Mouse (Mus musculus): Measurements from ENCODE around the gene Ptms. TPM values are rescaled to one million over a fixed set of nuclear protein-coding genes. Genes with fewer than 3 reads are reported as not detected.

Gene Ptms
- polyA plus RNA-seq, 1 experiment from 2014 or later: 203 TPM

DNA sequence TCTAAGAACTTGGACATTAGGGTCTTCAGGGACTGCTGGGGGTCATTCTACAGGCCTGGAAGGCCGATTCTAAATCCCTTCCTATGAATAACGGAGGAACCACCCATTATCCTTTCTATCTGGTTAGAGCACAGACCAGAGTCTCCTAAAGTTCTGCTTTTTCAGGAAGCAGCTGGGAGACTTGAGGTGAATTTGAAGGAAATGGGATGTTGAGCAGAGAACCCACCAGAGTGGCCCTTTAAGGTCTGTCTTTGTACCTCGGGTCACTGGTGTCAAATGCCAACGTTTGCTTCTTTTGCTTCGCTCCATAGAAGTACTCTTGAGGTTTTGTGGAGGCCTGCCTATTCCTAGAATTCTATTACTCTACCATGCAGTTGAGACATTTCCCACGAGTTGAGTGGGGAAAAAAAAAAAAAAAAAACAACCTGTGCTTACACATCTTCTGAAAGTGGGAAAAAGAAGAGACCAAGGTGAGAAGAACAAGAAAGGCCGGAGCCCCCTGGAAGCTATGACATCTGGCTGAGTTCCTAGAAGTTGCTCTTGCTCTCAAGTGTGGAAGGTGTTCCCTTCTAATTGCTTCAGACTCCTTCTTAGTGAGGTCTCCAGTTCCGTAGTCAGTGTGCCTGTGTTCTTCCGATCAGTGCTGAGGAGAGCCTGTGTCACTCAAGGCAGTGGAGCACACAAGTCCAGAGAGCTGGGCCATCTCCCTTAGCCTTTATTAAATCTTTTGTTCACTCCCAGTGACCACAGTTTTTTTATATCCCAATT is 599 bp upstream of the Ptms start:
- peak overlapping the region; percentile 100 for H3K27ac ChIP-seq (ENCODE audit: low read length)
- ATAC-seq (replicated peaks; ENCODE audit: extremely low read depth, insufficient read depth, low FRiP score): no peak
- H3K27me3 ChIP-seq (ENCODE audit: control insufficient read depth, insufficient read depth, low read length): no peaks in the 10 kb centered on the region
- H3K4me1 ChIP-seq (ENCODE audit: control insufficient read depth, insufficient read depth, low read length): peaks cover 45% of the 10 kb centered on the region
- H3K4me2 ChIP-seq (ENCODE audit: low read depth, low read length): peak overlapping the region; percentile 66
- H3K36me3 ChIP-seq (ENCODE audit: control insufficient read depth, insufficient read depth): no peaks in the 10 kb centered on the region
- peak overlapping the region; percentile 47; the same call in 1 of the 2 replicates for H3K4me3 ChIP-seq (ENCODE audit: low read length)
- peak overlapping the region; percentile 67 for H3K9ac ChIP-seq (ENCODE audit: low read length)
- no peaks in the 10 kb centered on the region for H3K9me3 ChIP-seq (replicated peaks; ENCODE audit: control insufficient read depth, low read length)
- 30% methylated on average over 9 of the region's 9 CpGs for WGBS

DNA sequence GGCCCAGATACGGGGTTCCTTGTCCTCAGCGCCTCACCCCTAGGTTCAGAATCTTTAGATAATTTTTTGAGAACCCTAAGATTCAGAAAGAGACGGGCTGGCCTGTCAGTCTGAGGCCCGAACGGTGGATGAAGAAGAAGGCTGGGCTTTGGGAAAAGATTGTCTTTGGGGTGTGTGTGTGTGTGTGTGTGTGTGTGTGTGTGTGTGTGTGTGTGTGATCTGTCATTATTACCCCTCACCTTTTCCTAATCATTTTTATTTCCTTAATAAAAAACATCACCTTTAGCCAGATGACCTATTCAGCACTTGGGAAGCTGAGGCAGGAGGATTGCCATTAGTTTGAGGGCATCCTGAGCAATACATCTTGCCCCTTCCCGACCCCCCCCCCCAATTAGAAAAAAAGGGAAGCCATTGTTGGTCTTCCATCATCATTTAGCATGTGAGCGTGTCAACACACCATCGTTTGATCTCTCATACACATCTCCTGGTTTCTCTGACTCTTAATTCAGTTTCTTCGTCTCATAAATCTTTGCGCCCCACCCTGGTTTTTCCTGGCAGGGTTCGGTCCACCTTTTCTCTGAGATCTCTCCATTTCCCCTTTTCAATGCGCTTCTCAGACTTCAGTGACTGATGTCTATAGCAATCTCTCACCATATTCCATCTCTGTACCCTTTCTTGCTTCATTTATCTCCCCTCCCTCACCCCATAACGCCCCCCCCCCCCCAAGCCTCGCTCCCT is 844 bp downstream of the Ptms start:
- H3K9ac ChIP-seq (ENCODE audit: low read length): peak overlapping the region; percentile 100
- no peak for ATAC-seq (replicated peaks; ENCODE audit: extremely low read depth, insufficient read depth, low FRiP score)
- peak overlapping the region; percentile 100 for H3K27ac ChIP-seq (ENCODE audit: low read length)
- H3K27me3 ChIP-seq (ENCODE audit: control insufficient read depth, insufficient read depth, low read length): no peaks in the 10 kb centered on the region
- WGBS: 24% methylated on average over 13 of the region's 14 CpGs
- H3K36me3 ChIP-seq (ENCODE audit: control insufficient read depth, insufficient read depth): peaks cover 10% of the 10 kb centered on the region
- H3K4me3 ChIP-seq (ENCODE audit: low read length): peak overlapping the region; percentile 33
- no peaks in the 10 kb centered on the region for H3K9me3 ChIP-seq (replicated peaks; ENCODE audit: control insufficient read depth, low read length)
- H3K4me2 ChIP-seq (ENCODE audit: low read depth, low read length): peak overlapping the region; percentile 66
- peaks cover 46% of the 10 kb centered on the region for H3K4me1 ChIP-seq (ENCODE audit: control insufficient read depth, insufficient read depth, low read length)

DNA sequence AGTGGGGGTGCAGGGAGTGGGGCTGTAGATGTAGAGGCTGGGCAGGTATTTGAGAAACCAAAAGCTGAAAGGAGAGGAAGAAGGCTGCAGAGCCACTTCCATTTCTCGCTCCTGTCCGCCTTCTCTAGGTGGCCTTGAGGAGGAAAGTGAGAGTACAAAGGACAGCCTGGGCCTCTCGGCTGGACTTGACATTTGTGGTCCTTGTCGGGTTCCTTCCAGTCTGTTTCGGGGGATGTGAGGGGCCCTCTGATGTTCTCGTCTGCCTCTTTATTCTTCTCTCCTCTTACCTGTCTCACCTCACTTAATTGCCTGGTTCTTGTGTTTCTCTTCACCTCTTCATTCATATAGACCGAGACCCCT is 1.6 kb downstream of the Ptms start:
- Histone ChIP-seq H3K4me1 (ENCODE audit: control insufficient read depth, insufficient read depth, low read length) (peaks cover 51% of the 10 kb centered on the region), H3K4me3 (ENCODE audit: low read length) (peak overlapping the region; percentile 92), H3K9me3 (replicated peaks; ENCODE audit: control insufficient read depth, low read length) (no peaks in the 10 kb centered on the region), H3K9ac (ENCODE audit: low read length) (peak overlapping the region; percentile 100), H3K27me3 (ENCODE audit: control insufficient read depth, insufficient read depth, low read length) (no peaks in the 10 kb centered on the region), H3K36me3 (ENCODE audit: control insufficient read depth, insufficient read depth) (peaks cover 16% of the 10 kb centered on the region), H3K4me2 (ENCODE audit: low read depth, low read length) (peak overlapping the region; percentile 66), H3K27ac (ENCODE audit: low read length) (peak overlapping the region; percentile 100)
- 12% methylated on average over 7 of the region's 7 CpGs for WGBS
- ATAC-seq (replicated peaks; ENCODE audit: extremely low read depth, insufficient read depth, low FRiP score): no peak

DNA sequence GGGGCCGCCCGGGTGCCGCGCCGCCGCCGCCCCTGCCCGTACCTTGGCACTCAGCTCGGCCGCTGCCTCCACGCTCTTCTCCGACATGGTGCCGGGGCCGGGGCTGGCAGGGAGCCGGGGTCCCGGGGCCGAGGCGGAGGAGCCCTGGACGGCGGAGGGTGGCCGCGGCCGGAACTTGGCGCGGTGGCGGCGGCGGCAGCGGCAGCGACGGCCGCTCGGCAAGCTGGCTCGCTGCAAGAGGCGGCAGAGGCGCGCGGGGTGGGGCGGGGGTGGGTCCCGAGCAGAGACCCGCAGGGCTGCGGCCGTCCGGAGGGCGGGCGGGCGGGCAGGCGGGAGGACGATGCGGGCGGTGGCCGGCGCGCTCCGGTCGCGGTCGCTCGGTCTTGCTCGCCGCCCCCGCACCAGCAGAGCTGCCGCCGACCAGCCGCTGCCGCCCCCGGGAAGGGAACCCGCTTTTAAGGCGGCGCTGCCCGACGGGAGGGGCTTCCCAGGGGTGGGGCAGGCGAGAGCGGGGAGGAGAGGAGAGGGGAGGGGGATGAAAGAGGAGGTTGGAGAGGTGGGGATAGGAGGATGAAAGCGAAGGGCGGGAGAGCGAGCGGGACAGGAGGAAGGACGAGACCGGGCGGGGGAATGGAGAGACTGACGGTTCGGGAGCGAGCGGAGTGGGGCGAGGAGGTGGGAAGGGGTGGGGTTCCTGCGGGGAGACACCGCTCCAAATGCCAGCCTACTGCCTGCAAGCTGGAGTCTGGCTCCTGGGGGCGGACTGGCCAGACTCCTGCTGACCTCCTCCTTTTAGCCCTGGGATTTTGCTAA is 2.2 kb downstream of the Ptms start:
- peak; percentile 65 for ATAC-seq (replicated peaks; ENCODE audit: extremely low read depth, insufficient read depth, low FRiP score)
- WGBS: 1% methylated on average over 63 of the region's 89 CpGs
- H3K4me1 ChIP-seq (ENCODE audit: control insufficient read depth, insufficient read depth, low read length): peaks cover 51% of the 10 kb centered on the region
- H3K9me3 ChIP-seq (replicated peaks; ENCODE audit: control insufficient read depth, low read length): no peaks in the 10 kb centered on the region
- H3K27me3 ChIP-seq (ENCODE audit: control insufficient read depth, insufficient read depth, low read length): no peaks in the 10 kb centered on the region
- H3K36me3 ChIP-seq (ENCODE audit: control insufficient read depth, insufficient read depth): peaks cover 21% of the 10 kb centered on the region
- H3K27ac ChIP-seq (ENCODE audit: low read length): peak overlapping the region; percentile 100
- H3K4me2 ChIP-seq (ENCODE audit: low read depth, low read length): peak overlapping the region; percentile 66
- H3K4me3 ChIP-seq (ENCODE audit: low read length): peak overlapping the region; percentile 92
- H3K9ac ChIP-seq (ENCODE audit: low read length): peak overlapping the region; percentile 100

DNA sequence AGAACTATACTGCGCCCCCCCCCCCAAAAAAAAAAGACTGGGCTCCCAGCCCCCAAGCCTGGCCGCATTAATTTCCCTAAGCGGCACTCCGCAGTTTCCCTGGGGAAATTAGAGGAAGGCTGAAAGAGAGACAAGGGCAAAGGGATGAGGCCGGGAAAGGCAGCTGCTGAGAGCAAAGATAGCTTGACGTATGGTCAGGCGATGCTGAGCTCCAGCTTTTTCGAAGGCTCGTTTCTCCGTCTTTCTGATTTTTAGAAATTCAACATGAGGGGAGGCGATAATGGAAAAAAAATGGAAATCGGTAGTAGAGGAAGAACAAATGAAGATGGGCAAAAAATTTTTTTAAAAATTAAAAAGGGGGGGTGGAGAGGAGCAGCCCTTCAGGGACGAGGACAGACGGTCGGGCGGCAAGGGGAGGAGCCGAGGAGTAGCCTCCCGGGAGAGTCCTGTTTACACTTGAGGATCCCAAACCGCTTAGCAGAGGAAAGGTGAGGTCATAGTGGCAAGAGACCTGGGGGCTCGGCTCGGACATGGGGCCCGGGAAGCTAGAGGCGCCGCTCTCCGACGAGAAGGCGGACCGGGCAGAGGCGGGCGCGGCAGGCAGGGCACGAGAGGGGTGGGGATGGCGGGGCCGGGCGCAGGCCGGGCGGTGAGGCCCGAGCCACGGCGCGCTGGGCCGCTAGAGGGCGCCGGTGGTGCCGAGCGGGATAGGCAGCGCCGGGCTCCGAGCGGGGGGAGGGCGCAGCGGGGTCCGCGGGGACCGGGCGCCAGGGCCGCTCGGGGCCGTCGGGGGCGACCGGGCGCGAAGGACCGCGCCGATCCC is 3.0 kb downstream of the Ptms start:
- peak; percentile 58 for ATAC-seq (replicated peaks; ENCODE audit: extremely low read depth, insufficient read depth, low FRiP score)
- WGBS: under 1% methylated on average over 51 of the region's 67 CpGs
- peaks cover 22% of the 10 kb centered on the region for H3K36me3 ChIP-seq (ENCODE audit: control insufficient read depth, insufficient read depth)
- H3K4me1 ChIP-seq (ENCODE audit: control insufficient read depth, insufficient read depth, low read length): peaks cover 51% of the 10 kb centered on the region
- H3K4me2 ChIP-seq (ENCODE audit: low read depth, low read length): peak overlapping the region; percentile 98
- H3K27ac ChIP-seq (ENCODE audit: low read length): peak overlapping the region; percentile 100
- no peaks in the 10 kb centered on the region for H3K27me3 ChIP-seq (ENCODE audit: control insufficient read depth, insufficient read depth, low read length)
- H3K4me3 ChIP-seq (ENCODE audit: low read length): peak overlapping the region; percentile 92
- H3K9ac ChIP-seq (ENCODE audit: low read length): peak overlapping the region; percentile 100
- no peaks in the 10 kb centered on the region for H3K9me3 ChIP-seq (replicated peaks; ENCODE audit: control insufficient read depth, low read length)

DNA sequence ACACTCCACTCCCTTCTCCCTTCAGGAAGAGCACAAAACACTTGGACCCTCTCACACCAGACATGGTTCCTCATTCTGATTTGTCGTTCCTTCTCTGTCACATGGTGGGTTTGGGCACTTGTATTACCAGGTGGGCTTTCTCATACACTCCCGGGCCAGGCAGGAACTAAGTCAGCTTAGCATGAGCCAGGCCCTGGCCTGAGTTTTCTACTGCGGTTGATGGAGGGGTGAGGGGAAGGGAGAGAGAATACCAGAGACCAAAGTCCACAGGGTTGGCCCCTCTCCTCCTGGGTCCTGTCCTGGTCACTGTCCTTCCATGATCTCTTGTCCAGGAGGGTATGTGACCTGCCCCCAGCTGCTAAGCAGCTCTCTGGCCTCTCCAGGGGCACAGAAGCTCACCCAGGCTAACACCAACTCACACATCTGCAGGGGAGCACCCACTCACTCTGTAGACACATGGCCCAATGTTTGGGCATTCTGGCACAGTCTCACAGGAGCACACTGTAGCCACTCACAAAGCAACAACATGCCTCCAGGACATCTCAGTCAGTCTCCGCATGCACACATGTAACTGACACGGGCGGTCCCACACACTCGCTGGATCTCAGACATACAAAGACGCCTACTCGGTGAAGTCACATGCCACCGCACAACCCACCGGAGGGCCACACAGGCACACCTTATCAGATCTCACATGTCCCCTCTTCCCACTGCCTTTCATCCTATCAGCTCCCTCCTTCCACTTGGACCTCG is 3.8 kb downstream of the Ptms start:
- WGBS: 5% methylated on average over 12 of the region's 12 CpGs
- Histone ChIP-seq H3K4me3 (ENCODE audit: low read length) (peak overlapping the region; percentile 92), H3K4me1 (ENCODE audit: control insufficient read depth, insufficient read depth, low read length) (peaks cover 50% of the 10 kb centered on the region), H3K9me3 (replicated peaks; ENCODE audit: control insufficient read depth, low read length) (no peaks in the 10 kb centered on the region), H3K36me3 (ENCODE audit: control insufficient read depth, insufficient read depth) (peaks cover 22% of the 10 kb centered on the region), H3K9ac (ENCODE audit: low read length) (peak overlapping the region; percentile 100), H3K4me2 (ENCODE audit: low read depth, low read length) (peak overlapping the region; percentile 98), H3K27ac (ENCODE audit: low read length) (peak overlapping the region; percentile 100), H3K27me3 (ENCODE audit: control insufficient read depth, insufficient read depth, low read length) (no peaks in the 10 kb centered on the region)
- ATAC-seq (replicated peaks; ENCODE audit: extremely low read depth, insufficient read depth, low FRiP score): no peak

DNA sequence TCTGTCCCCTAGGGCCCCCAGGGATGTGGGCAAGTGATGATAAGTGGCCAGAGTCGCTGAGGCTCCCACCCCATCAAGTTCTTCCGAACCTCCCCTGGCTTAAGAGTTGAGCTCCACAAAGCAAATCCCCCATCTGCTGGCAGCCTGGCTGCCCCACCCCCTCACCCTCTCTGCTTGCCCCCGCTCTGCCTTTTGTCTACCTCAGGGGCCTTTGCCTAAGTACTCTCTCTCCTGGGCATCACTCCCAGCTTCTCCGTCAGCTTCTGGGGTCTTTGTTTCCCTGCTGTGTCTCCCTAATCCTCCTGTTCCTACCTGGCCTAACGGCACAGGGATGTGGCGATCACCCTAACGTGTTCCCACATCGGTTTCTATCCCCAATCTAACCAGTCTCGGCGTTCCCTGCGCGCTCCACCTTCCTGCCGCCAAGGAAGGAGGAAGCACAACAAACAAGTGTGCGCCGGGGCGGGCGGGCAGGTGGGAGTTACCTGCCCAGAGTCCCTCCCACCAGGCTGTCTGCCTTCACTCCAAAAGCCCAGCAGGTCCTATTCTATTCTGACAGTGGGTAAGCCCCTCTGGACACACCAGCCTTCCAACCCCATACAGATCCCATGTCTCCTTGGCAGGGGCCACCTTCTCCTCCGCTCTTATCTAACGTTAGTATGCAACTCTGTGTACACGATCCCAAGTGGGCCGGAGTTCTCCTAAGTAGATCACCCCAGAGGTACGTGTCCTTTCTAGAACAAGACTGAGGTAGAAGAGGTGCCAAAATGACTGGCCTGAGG is 4.6 kb downstream of the Ptms start:
- WGBS: 20% methylated on average over 21 of the region's 22 CpGs
- peak overlapping the region; percentile 100 for H3K27ac ChIP-seq (ENCODE audit: low read length)
- peak overlapping the region; percentile 92 for H3K4me3 ChIP-seq (ENCODE audit: low read length)
- H3K27me3 ChIP-seq (ENCODE audit: control insufficient read depth, insufficient read depth, low read length): 0 out of 2 replicates have a peak, but pooled peaks cover 2% of the 10 kb centered on the region
- peak overlapping the region; percentile 100 for H3K9ac ChIP-seq (ENCODE audit: low read length)
- no peaks in the 10 kb centered on the region for H3K9me3 ChIP-seq (replicated peaks; ENCODE audit: control insufficient read depth, low read length)
- peaks cover 22% of the 10 kb centered on the region for H3K36me3 ChIP-seq (ENCODE audit: control insufficient read depth, insufficient read depth)
- peaks cover 48% of the 10 kb centered on the region for H3K4me1 ChIP-seq (ENCODE audit: control insufficient read depth, insufficient read depth, low read length)
- no peak for ATAC-seq (replicated peaks; ENCODE audit: extremely low read depth, insufficient read depth, low FRiP score)
- peak overlapping the region; percentile 98 for H3K4me2 ChIP-seq (ENCODE audit: low read depth, low read length)
